Mouse (Mus musculus) brain, embryonic 18.5 days (tissue): ENCODE results near the gene Gm49027.

Source experiments
- DNase-seq: peaks from one replicate; pipeline ENCODE4 v3.0.0-alpha.2; 2012; ENCODE audit warnings: low read depth, low spot score

The Gm49027 gene

GRCm38 (mm10) chr5:123507936-123508723 lies 17.2 kb downstream of the Gm49027 start:
- DNase-seq, result peak; percentile 78

- no peak for DNase-seq
These were observed 23.3 kb downstream of the Gm49027 start for GRCm38 (mm10) chr5:123501973-123502372.

- DNase-seq, result no peak
These were observed 25.6 kb downstream of the Gm49027 start for GRCm38 (mm10) chr5:123499717-123500116.

- no peak for DNase-seq
These were observed 35.4 kb downstream of the Gm49027 start for GRCm38 (mm10) chr5:123489935-123490334.

- no peak for DNase-seq
These were observed 36.0 kb downstream of the Gm49027 start, which contains the start of the genes Lrrc43 and Il31 for GRCm38 (mm10) chr5:123489112-123489785. Gene Lrrc43, plus strand, starts transcription at chr5:123489305. Gene Il31, minus strand, starts transcription at chr5:123489489.

GRCm38 (mm10) chr5:123487659-123488395 lies 37.5 kb downstream of the Gm49027 start:
- no peak for DNase-seq

- DNase-seq, result no peak
These were observed 51.5 kb downstream of the Gm49027 start for GRCm38 (mm10) chr5:123473817-123474216.

- DNase-seq, result no peak
These were observed 54.4 kb downstream of the Gm49027 start for GRCm38 (mm10) chr5:123470784-123471400.

- no peak for DNase-seq
These were observed 60.6 kb downstream of the Gm49027 start for GRCm38 (mm10) chr5:123464638-123465037.
